Mouse (Mus musculus) hematopoietic stem cell, adult 5-6 weeks (primary cell): ENCODE results near the gene 9430097D07Rik. TPM values are rescaled to one million over a fixed set of nuclear protein-coding genes. Genes with fewer than 3 reads are reported as not detected.

ENCODE experiments used
- ATAC-seq, 2 experiments: fragments of 125-278 bp in 1 of 2; replicated peaks in 1 of 2; 2 replicates each; pipeline ENCODE4 v1.8.0; 2016 to 2017; ENCODE audit warnings: inconsistent platforms in 2 of 2, mild to moderate bottlenecking in 2 of 2, moderate number of reproducible peaks in 2 of 2, low read depth in 1 of 2, moderate TSS enrichment in 1 of 2; ENCODE audit not compliant: low FRiP score in 2 of 2, poor library complexity in 2 of 2, severe bottlenecking in 2 of 2, insufficient read depth in 1 of 2, low TSS enrichment in 1 of 2
- total RNA-seq: library from RNA; stranded (forward); fragments of 172-1452, 232-1000 nt; gene quantifications from 2 replicates; pipeline ENCODE4 v1.2.3, GENCODE M21; 2017

9430097D07Rik gene
- total RNA-seq, 1 experiment from 2014 or later: not detected

DNA sequence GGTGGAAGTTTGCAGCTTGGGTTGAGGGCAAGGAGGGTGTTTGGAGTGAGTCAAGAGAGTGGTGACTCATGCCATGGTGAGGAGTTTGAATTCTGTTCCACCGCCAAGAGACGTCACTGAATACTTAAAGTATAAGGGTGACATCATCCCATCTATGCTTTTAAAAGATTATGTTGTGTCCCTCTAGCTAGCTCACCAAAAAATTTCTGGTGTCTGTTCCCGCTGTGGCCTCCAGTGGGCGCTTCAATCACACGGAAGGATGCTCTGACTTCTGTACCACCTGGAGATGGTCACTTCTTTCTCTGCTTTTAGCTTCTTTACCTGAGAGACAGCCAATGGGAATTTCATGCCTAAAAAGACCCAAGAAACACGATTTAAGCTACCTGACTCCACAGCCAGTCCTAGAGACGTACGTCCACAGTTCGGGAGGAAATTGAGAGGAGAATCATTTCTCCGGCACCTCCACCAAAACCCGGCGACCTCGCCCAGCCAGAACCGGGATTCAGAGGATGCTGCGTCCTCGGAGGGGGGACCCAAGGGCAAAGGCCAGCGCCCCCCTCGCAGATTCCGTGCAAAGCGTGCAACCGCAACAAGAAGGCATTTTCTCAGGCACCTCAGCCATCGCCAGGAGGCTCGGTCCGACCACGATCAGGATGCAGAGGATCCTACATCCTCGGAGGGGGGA is 441 bp downstream of the 9430097D07Rik start:
- 0 out of 4 replicates have a peak, but pooled peaks of 1 of the 2 experiments have one; percentile 32 for ATAC-seq

DNA sequence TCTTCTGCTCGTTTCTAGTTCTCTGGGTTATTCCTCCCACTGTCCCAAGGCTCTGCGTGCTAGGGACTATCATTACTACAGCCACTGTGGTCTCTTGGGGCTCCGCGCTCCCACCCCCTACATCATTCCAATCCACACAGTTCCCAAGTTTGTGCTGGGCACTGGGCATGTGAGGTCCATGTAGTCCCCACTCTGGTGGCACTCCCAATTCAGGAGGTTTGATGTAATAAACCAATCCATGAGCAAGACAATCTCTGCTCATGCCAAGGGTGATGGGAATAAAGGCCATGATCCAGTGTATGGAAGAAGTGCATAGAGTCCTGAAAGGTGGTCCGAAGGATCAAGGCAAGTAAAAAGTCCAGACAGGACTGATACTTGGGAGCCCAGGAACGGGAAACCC is 987 bp downstream of the 9430097D07Rik start, which contains the start of gene Pip5kl1:
TSS of gene Pip5kl1 (plus strand) at position 301 of the 400 bp plus-strand sequence.
- ATAC-seq: no peak

DNA sequence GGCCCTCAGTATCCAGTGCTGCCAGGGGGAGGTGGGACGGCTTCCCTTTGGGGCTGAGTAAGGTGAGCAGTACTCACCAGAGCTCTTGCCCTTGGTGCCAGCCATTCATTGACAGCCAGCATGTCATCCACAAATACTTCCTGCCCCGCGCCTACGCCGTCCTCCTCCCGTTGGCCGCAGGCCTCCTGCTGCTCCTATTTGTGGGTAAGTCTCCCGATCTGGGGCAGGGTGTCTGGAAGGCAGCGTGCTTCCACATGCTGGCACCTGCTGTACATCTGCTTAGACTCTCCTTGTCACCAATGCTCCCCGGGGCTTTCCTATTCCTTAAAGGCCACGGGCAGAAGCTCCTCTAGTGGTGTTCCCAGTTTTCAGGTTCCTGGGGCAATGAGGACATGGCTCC is 3.3 kb downstream of the 9430097D07Rik start:
- ATAC-seq: no peak

DNA sequence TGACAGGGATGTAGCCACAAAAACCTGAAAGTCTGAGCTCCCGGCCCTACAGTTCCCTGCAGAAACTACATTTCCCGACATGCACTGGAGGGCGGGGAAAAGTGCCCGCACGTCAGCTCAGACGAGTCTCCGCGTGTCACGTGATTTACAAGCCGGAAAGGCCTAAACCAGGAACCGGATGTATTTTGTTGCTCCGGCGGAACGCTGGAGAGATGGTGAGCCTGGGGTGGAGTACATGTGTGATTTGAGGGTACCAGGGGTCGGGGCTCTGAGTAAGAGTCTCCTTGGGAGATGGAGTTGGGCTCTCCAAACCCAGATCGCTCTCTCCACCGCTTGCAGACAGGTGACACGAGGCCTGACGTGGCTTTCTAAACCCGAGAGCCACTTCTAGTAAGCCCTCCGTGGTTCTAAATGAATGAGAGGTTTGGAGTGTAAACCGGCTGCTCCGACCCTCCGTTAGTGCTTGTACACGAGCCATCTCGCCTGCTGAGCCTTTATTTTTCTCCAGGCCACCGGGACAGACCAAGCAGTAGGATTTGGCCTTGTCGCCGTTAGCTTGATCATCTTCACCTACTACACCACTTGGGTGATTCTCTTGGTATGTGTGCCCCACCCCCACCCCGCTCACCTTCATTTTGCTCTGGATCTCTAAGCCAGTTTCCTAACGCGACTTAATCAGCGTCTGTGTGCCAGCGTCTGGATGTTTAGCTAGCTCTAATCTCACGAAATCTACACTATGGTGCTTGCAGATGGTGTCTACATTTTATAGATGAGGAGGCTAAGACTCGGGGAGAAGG is 4.6 kb downstream of the 9430097D07Rik start, which contains the start of gene Dpm2:
TSS of gene Dpm2 (plus strand) at position 161 of the 797 bp plus-strand sequence.
- peak; percentile 85 to 91 for ATAC-seq

DNA sequence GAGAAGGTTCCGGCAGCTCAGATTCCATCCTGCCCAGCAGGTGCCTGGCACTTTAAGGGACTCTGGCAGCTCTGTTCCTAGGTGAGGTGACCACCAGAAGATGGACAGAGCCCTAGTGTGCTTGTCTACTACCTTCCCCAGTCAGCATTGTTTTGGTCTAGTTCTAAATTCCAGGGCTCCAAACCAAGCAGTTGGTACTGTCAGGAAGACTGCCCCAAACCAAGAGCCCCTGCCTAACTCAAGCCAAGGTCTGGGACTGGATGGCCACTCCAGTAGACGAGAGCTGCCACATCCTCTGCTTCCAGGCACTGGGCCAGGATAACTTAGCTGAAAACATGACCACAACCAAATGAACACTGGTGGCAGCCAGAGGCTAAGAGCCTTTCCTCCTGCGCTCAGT is 6.5 kb downstream of the 9430097D07Rik start:
- ATAC-seq: no peak

DNA sequence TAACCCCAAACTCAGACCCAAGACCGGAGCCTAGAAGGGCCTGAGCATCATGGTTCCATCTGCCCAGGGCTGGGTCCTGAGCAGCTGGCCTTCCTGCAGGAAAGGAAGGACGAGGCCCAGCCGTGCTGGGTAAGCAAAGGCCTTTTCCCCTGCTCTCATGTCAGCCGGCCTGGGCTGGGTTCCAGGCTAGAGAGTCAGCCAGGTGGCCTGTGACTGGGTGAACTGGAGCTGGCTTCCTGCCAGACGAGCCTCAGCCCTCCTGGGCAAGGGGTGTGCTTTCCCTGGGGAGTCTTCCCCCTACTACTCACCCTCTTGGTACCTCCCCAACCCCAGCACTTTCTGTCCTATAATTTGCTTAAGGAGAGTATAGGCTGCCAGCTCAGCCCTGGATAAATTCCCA is 7.3 kb downstream of the 9430097D07Rik start:
- no peak for ATAC-seq

DNA sequence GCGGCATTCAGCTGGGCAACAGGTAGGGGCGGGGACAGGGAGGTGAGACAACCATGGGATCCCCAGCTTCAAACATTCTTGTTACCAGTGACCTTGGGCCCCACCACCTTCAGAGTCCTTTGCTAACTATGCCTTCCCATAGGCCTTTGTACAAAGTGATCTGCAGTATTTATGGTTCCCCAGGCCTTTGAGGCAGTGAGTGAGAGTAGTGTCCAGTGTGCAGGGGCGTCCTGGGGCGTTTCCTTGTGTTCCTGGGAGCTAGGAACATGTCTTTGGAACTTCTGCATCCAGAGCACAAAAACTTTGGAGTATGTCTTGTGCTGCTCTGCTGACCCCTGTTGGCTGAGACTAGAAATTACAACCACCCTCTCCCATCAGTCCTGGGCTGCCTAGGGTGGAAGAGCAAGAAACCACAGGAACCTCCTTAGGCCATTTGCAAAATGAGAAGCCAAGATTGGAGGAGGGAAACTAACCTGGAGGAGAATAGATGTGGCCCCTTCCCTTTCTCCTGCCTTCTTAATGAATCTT is 8.9 kb downstream of the 9430097D07Rik start:
- ATAC-seq: peak; percentile 49 to 58; a peak in 2 of 4 replicates

DNA sequence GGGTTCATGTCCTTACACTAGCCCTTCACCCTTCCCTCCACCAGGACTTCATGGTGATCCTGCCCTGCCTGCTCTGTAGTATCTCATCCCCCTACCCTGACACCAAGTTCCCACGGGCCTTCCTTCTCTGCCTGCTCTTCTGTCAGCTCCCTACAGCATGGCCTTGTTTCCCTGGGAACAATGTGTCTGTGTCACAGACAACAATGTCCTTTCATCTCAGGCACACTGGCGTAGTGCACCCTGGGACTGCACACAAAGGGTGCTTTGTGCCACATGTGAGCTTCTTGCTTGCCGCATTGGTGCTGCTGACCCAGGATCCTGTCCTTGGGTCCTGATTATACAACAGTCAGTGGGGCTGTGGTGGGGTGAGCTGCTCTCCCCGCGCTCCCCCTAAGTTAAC is 15.9 kb downstream of the 9430097D07Rik start:
- no peak for ATAC-seq

DNA sequence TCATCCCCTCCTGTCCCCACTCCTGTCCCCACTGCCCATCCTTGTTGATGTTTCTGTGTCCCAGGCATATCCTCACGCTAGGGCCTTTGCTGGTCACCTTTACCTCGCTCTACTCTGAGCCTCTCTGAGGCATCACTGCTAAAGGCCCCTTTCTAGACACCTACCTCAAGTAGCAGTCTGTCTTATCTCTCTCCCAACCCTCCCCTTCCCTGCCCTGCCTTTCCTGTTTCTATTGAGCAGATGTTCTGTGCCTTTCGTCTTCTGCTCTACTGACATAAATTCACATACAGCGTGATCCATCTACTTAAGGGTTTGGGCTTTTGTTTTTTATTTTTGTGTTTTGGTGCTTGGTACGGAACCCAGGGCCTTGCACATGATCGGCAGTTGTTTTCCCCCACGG is 19.5 kb downstream of the 9430097D07Rik start:
- no peak for ATAC-seq

DNA sequence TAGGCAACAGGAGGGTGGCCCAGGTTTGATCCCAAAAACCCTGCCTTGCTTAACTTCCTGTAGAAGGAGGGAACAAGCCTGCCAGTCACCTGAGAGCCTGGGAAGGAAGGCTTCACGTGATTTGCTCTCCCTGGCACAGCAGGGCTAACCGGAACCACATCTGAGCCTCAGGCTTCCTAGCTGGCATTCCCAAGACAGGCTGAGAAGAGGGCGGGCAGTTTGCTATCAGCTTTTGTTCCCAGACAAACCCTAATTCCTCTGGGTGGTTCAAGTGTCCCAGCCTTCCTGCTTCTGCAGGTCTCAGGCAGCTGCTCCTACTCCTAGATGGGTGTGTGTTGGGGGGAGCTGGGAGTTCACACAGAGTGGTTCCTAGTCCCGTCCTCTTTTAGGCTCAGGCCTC is 20.0 kb downstream of the 9430097D07Rik start:
- ATAC-seq: no peak

DNA sequence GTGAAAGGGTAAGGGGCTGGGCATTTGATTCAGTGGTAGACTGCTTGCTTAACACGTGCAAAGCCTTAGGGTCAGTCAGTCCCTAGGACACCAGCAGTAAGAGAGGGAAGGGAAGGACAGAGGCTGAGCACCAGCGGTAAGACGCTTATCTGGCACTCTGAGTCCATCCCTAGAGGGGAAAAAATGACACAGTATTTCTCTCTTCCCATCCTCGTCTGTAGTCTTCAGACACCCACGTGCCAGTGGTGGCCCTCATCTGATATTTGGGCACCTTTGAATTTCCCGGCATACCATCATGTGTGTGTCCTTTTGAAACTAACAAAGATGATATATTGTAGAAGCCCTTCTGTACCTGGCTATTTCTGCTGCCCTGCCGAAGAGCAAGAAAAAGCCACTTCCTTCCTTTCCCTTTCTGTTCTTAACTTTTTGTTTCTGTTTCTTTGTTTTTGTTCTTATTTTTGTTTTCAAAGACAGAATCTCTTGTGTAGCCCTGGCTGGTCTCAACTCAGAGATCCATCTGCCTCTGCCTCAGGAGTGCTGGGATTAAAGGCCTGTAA is 21.8 kb downstream of the 9430097D07Rik start:
- ATAC-seq: 0 out of 4 replicates have a peak, but pooled peaks of 1 of the 2 experiments have one; percentile 9

DNA sequence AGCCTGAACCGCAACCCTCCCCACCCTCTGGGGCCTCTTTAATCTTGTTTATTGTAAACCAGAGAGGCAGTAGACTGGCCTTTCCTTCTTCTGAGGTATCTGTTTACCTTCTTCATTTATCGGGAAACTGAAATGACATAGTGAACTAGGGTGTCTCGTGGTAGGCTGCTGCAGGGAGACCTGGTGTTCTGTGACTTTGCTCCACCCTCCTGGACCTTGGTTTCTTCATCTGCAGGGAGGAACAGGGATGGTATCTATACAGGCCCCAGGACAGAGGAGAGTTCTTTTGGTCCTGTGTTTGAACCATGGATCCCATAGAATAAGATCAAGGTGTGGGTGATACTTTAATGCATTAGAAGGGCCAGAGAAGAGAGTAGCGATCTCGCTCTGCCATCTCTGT is 24.2 kb downstream of the 9430097D07Rik start:
- ATAC-seq: no peak

DNA sequence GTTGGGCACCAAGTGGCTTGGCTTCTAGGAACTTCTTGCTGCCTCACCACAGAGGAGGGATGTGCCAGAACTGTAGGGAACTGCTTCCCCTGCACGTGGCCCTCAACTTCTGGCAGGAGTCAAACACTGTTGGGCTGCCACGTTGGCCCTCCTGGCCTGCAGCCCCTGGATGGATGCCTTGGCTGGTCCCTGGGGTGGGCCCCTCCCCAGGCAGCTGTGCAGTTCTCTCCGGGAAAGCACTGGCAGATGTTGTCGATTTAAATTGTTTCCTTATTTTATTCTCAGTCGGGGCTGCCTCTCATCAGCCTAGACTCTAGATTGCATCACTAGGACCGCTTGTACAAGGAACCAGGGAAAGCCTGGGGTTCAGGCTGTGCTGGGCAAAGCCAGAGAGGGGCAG is 25.7 kb downstream of the 9430097D07Rik start:
- ATAC-seq: peak in 1 of 2 experiments; percentile 33; a peak in 3 of 4 replicates

DNA sequence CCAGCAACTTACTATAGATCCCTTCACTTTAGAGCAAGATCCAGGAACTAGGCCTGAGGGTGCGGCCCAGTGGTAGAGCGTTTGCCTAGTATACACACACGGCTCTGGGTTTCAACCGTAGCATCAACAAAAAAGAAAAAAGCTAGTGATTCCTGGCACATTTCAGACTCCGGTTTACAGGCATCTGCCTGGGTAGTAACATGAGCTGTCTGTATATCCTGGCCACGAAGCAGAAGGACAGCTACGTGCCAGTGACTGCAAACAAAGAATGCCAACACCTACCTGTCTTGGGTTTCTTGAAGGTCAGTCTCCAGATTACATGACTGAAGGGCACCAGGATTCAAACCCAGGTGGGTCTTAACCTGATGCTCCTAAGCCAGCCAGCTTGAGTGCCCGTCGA is 26.3 kb downstream of the 9430097D07Rik start:
- no peak for ATAC-seq

DNA sequence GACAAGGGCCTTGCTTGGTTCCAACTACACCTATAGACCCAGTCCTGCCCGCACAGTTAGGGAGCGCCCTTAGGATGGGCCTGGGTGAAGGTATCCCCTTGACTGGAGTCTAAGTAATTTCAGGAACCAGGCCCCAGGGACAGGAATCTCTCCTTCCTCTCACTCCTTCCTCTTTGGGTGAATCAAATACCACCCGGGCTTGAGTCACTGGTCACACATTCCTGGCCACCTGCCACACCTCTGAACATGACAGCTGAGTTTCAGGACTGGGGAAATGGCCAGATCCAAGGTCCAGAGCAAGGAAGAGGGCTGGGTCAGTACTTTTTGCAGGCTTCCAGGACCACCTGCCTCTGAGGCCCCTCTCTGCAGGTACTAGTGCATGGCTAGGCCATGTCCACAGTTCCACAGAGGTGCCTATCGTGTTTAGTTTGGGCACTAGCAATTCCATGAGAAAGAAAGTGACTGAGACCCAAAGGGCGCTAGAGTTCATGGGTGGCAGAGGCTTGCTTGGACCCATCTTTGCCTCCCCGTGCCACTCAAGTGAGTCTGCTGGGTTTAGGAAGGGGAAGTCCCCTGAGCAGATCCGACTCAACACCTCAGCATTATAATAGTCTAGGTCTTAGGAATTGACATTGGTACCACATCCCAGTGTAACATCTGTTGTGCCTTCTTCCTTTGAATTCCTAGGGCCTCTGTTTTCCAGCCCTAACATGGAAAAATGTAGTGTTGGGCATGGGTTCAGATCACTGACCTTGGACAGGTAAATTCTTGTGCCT is 27.3 kb downstream of the 9430097D07Rik start:
- peak in 1 of 2 experiments; percentile 31; a peak in 1 of 4 replicates for ATAC-seq

DNA sequence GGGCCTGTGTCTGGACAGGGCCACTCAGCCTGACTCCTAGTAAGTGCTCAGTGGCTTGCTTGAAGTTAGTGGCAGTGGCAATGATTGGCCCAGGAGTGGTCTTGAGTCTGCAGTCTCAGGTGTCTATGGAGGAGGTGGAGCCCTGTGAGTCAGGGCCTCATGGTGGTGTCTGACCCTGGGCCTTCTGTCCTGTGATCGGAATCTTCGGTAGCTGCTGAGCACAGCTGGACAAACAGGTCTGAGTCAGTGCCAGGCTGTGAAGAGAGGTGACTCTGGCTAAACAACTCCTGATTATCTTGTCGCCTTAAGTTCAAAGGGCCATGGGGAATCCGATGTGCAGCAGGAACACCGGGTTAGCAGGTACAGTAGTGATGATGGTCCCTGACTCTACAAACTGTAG is 28.1 kb downstream of the 9430097D07Rik start:
- no peak for ATAC-seq

DNA sequence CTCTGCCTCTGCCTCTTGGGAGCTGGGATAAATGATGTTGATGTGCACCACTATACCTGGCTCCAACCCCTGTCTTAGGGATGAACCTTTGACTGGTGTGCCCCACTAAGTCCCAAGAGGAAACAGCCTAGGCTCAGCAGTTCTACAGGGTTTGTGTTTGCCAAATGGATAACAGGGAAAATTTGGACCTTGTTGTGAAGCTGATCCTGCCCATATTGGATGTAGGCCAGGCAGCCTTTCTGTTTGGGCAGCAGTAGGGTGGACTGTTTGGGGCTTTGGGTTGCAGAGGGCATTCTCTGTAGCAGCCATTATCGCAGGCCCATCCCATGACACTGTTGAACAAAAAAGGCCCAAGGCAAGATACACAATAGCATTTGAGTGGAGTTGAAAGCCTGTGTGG is 28.5 kb downstream of the 9430097D07Rik start:
- no peak for ATAC-seq
